Mouse (Mus musculus) ES-Bruce4 (cell line): ENCODE results near the gene Vwce.

ENCODE experiments used
- CTCF ChIP-seq: IDR thresholded peaks from one replicate; pipeline ENCODE4 v1.8.1; 2011; ENCODE audit warnings: low read depth, low read length
- EP300 ChIP-seq: IDR thresholded peaks from 2 replicates; pipeline ENCODE4 v1.6.1; 2011; ENCODE audit warnings: low read depth, low read length; ENCODE audit not compliant: insufficient read depth

DNA sequence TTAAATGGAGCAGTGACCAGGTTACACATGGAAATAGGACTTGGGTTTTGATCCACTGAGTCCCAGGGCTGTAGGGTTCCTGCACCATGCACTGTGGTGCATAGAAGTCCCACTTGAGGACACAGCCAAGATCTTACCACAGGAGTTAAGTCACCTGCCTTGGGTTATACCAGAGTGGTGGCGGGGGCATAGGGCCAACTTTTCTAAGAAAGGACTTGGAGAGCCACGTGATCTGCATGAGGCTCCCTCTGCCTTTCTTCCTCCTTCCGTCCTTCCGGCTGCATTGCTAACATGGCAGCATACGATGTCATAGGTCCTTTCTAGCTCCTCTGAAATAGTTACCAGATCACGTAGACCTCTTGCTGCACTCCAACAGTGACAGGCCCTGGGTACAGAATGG is 81.5 kb downstream of the Vwce start:
- TF ChIP-seq EP300 (no peak), CTCF (no peak)
